Comparison of ENCODE assay signal across 8 mouse cellular contexts in the genomic region with DNA sequence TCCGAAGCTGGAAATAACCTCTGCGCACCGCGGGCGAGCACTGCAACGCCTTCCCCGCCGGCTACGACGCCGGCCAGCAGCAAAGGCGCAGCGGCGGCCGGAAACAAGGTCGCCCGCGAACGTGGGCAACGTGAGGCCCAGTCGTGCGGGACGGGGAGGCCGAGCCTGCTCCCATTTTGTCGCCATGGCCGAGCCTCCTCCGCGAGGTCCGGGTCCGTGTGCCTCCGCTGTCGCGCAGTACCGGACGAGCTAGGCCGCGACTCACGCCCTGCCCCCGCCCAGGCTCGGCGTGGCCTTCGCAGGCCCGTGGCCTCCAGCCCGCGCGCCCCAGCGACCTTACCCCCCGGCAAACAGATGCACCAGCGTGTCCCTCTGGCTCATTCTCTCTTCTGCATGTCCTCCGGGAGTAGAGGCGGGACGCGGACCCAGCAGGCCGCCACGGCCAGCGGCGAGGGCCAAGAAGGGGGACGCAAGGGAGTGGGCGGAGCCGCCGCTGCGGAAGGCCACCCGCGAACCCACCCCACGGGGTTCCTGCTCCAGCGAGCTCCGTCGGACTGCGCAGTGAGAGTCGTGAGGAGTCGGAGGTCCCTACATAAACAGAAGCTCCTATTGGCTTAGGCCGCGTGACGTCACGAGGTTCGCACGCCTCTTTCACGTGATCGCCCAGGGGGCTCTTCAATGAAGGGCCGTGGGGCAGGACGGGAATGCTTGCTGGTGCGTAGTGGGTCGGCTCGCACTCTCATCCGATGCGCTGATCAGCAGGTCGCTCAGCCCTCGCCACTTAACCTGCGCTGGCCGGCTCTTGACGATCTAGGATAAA. TPM values are rescaled to one million over a fixed set of nuclear protein-coding genes. Genes with fewer than 3 reads are reported as not detected.
A peak's percentile ranks its signal among the peaks of the same experiment; 100 is the strongest.
DNase-seq lines count a peak whose midpoint lies in the region; ATAC-seq lines count a peak whose summit lies in the region.

A gene (minus strand): TSS at position 587 of the 820 bp plus-strand sequence.

- H3K4me1 ChIP-seq in hindbrain, embryonic 16.5 days (ENCODE audit: control insufficient read depth, insufficient read depth, low read depth, low read length) = peaks cover 12% of the 10 kb centered on the region

- DNase-seq in WW6 (ENCODE audit: low read depth, low spot score) = peak; percentile 94
- peak; percentile 91 to 93 for DNase-seq in cerebellum, postnatal 4 days (ENCODE audit: low spot score in 2 of 2)
- peak; percentile 97 for DNase-seq in gastrocnemius, adult 18-20 months (ENCODE audit: low spot score)
- peak; percentile 97 to 98 for DNase-seq in left cerebral cortex, adult 18-20 months (ENCODE audit: low spot score in 2 of 2)
- DNase-seq in right cerebral cortex, adult 18-20 months = peak; percentile 98
- peak; percentile 91 for DNase-seq in urinary bladder, postnatal 10 days (ENCODE audit: low spot score)

- peak within 1 kb of the TSS; percentile 72 for H3K4me2 ChIP-seq in hindbrain, embryonic 16.5 days (ENCODE audit: low read length)

- no peaks in the 10 kb centered on the region for H3K9me3 ChIP-seq in hindbrain, embryonic 16.5 days (ENCODE audit: control insufficient read depth, low read length)

- no peaks in the 10 kb centered on the region for H3K36me3 ChIP-seq in hindbrain, embryonic 16.5 days (ENCODE audit: control insufficient read depth, insufficient read depth, low read length)
- H3K36me3 ChIP-seq in macrophage (ENCODE audit: inconsistent target) = no peaks in the 10 kb centered on the region

- H3K27ac ChIP-seq in hindbrain, embryonic 16.5 days (ENCODE audit: low read depth, low read length) = peak within 1 kb of the TSS; percentile 91
- peak within 1 kb of the TSS; percentile 45 for H3K27ac ChIP-seq in macrophage

- peak within 1 kb of the TSS; percentile 88 for H3K9ac ChIP-seq in hindbrain, embryonic 16.5 days (ENCODE audit: low read depth, low read length)

- under 1% methylated on average over 86 of the region's 91 CpGs for WGBS in hindbrain, embryonic 16.5 days
- under 1% methylated on average over 88 of the region's 91 CpGs for WGBS in macrophage (ENCODE audit: missing documents)

- peak within 1 kb of the TSS; percentile 91 for H3K4me3 ChIP-seq in hindbrain, embryonic 16.5 days (ENCODE audit: low read length)
- peak within 1 kb of the TSS; percentile 55 for H3K4me3 ChIP-seq in macrophage (ENCODE audit: inconsistent target)

- H3K27me3 ChIP-seq in hindbrain, embryonic 16.5 days (replicated peaks; ENCODE audit: control insufficient read depth, insufficient read depth, low read length) = no peaks in the 10 kb centered on the region

- peaks cover 46% of the 10 kb centered on the region for H3K79me2 ChIP-seq in macrophage (ENCODE audit: inconsistent target)

- peak; percentile 99 for ATAC-seq in hindbrain, embryonic 16.5 days

RNA-seq across cellular contexts. Expression of the gene that starts here (rescaled TPM):
- total RNA-seq in gastrocnemius, adult 18-20 months (2021) = 10 to 100 TPM; 30.4 to 51.7 TPM
- 66.9 and 70.2 TPM in 2 replicates for polyA plus RNA-seq in hindbrain, embryonic 16.5 days (2015; fragmentation: Nextera tagmentation; extraction: Ambion mirVana)
- 10 to 100 TPM; 77.8 to 79.0 TPM for total RNA-seq in left cerebral cortex, adult 18-20 months (2021)
- total RNA-seq in macrophage (2018; cell fraction: chromatin; rRNA removed) = 100 to 1,000 TPM; 101 to 374 (median 285) TPM
- total RNA-seq in macrophage (2018; cell fraction: cytosol; rRNA removed) = 10 to 100 TPM; 13.6 to 46.8 (median 28.4) TPM
- total RNA-seq in macrophage (2018; cell fraction: nucleus; rRNA removed) = 100 to 1,000 TPM in 25 of 26 experiments, 10 to 100 TPM in 1; 99.3 to 306 (median 200) TPM
- polyA plus RNA-seq in macrophage (2018) = 26.4 to 34.9 TPM (median 30.1 TPM) in 3 replicates

Comparison
In these comparisons a context has a peak if more than half of its experiments do, and no peak if none do; other contexts are left out.
1. Peak in every context shown above with its lines: DNase-seq, ATAC-seq, H3K4me3 ChIP-seq and H3K27ac ChIP-seq.